Mouse (Mus musculus) brain, adult 2 months (tissue): ENCODE results near the gene Nrxn2.

Source experiments
- DNase-seq: peaks from one replicate; pipeline ENCODE4 v3.0.0; 2011; ENCODE audit warnings: low read depth, low spot score

Gene Nrxn2

GRCm38 (mm10) chr19:6449841-6450240, 31.3 kb downstream of the Nrxn2 start:
- no peak for DNase-seq

DNA sequence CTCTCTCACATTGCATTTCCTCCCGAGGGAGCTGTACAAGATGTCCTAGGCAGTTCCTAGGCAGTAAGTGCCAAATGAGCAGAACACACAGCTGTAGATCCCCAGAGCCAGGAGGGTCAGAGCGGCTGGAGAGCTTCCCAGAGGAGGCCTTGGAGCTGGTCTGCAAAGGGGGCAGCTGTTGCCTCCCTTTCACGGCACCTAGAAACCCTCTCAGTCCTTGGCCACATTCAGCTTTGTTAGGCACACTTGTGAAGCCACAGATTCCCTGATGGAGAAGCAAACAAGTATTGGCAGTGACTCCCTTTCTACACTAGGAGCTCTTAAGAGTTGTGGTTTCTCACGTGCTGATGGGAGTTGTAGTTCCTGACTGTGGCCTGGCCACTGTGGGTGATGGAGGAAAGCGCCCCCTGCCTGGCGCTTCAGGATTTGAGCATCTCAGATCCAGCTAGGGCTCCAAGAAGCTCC, 33.5 kb downstream of the Nrxn2 start:
- peak; percentile 97 for DNase-seq

- no peak for DNase-seq
Measured at GRCm38 (mm10) chr19:6452672-6453310, 34.3 kb downstream of the Nrxn2 start.

DNA sequence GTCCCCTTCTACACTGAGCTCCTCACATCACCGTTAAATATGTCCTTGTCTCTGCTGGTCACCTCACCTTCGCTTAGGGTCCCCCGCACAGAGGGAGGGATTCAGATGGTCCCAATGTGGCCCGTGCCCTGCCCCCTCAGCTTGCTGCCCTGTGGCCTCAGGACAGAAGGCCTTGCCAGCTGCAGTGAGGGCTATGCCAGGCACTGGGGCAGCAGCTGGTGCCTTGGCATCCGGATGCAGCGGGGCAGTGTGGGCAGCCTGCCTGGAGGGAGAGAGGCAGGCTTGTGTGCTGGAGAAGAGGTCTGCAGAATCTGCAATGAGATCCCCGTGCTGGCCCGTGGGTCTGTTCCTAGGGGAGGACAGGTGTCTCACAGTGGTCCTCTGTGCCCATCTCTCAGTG, 34.8 kb downstream of the Nrxn2 start:
- peak; percentile 93 for DNase-seq

GRCm38 (mm10) chr19:6454041-6454720, 35.6 kb downstream of the Nrxn2 start:
- DNase-seq, result no peak

- DNase-seq, result peak; percentile 92
Measured at GRCm38 (mm10) chr19:6459504-6459903, 41.0 kb downstream of the Nrxn2 start.

DNA sequence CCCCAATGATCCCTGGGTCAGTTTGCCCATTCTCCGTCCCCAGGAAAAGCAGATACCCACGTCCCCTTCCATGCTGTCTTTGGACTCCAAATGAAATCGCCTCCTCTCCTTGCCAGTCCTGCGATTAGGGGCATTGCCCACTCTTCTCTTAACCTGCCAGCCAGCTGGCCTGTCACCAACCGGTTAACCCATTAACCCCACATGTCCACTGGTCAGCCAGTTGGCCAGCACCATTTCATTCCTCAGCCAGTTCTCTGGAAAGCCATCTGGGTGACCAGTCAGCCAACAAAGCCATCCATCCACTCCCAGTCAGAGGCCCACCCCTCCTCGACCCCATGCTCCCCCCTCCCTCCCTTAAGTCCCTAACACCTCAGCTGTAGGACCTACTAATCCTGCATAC, 44.3 kb downstream of the Nrxn2 start:
- no peak for DNase-seq

- peak; percentile 91 for DNase-seq
Measured at GRCm38 (mm10) chr19:6464306-6465071, 46.0 kb downstream of the Nrxn2 start.

DNA sequence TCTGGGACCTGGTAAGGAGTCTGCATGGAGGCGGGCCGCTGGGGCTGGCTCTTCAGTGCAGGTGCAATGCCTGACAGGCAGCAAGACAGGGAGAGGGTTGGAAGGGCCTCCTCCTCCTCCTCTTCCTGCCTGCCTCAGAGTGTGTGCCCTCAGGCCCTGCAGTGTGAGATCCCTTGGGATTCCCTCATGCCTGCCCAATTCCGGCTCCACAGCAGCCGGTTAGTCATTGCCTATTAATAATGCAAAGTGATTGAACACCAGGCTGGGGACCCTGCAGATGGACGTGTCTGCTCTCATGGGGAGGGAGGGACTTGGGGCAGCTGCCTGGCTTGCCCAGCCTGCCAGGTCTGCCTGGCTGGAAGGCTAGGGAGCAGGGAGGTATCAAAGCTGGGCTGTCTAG, 46.6 kb downstream of the Nrxn2 start:
- no peak for DNase-seq

DNA sequence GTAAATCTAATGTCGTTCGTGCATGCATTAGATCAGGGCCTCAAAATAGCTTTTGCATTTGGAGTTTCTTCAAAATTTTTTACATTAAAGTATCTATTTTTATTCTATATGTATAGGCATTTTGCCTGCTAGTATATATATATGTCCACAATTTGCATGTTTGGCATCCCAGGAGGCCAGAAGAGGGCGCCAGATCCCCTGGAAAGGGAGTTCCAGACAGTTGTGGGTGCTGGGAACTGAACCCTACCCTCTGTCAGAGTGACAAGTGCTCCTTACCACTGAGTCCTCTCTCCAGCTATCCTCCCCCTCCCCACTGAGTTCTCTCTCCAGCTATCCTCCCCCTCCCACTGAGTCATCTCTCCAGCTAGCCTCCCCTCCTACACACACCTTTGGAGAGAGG, 48.4 kb downstream of the Nrxn2 start:
- no peak for DNase-seq

DNA sequence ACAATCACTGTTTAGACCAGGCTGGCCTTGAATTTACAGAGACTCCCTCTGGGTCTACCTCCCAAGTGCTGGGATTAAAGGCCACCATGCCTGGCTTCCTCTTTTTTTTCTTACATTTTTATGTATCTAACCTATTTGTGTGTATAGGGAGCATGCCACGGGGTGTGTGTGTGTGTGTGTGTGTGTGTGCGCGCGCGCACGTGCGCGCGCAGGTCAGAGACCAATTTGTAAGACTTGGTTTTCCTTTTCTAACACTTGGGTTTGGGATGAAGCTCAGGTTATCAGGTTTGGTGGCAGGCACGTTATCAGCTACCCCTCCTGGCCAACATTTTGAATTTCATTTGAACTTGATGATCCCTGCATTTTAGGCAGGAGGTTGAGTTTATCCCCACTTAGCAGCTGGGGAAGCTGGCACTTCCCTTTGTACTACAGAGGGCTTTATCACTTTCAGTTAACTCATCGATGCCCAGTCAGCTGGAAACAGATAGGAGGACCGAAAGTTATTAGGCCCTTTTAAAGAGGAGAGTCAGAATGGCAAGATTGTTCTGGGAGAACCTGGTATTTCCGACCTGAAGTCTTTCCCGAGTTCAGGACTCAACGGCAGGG, 48.9 kb downstream of the Nrxn2 start:
- no peak for DNase-seq

DNA sequence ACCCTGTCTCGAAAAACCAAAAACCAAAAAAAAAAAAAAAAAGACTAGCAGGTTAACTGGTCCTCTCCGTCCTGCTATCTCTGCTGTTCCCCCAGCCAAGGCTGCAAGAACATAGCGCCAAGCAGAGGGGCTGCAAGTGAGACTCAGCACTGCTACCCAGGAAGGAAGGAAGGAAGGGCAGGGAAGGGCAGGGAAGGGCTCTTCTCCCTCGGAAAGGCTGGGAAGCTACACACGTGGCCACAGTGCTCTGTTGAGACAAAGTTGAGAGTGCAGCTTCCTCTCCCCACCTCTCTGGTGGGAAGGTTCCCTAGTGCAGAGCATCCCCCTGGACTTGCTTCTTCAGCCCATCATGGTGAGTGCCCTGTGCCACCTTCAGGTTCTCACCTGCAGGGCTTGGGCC, 53.1 kb downstream of the Nrxn2 start:
- no peak for DNase-seq

DNA sequence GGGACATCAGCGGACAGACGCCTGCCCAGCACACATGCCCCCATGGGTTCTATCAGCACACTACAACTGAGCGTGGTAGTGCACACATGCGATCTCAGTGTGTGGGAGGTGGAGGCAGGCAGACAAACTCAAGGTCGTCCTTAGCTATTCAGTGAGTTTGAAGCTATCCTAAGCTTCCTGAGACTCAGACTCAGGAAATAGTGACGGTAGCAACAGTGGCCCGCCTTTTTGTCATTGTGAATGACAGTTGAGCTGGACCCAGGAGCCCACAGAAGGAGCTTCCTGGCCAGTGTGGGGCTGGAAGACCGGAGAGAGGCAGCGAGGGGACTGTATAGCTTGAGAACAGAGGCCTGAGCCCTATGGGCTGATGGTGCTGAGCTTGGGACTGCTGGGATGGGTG, 54.3 kb downstream of the Nrxn2 start:
- DNase-seq, result no peak

GRCm38 (mm10) chr19:6474706-6475105, 56.2 kb downstream of the Nrxn2 start:
- no peak for DNase-seq

GRCm38 (mm10) chr19:6475129-6475528, 56.6 kb downstream of the Nrxn2 start:
- DNase-seq, result peak; percentile 49

DNA sequence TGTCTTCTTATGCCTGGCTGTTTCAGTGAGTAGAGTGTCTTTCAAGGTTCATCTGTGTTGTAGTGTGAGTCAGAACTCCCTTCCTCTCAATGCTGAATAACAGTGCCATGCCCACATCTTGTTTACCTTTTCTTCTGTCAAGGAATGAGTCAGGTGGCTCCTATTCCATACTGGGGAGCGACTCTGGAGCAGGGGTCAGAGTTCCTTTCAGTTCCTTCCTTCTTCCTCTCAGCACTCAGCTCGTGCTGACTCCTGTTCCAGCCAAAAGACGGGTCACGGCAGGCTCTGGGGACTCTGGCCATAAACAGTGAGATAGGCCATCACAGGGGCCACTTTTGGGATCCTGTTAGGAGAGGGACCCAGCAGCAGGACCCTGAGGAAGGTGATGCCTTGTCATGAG, 58.5 kb downstream of the Nrxn2 start:
- no peak for DNase-seq

DNA sequence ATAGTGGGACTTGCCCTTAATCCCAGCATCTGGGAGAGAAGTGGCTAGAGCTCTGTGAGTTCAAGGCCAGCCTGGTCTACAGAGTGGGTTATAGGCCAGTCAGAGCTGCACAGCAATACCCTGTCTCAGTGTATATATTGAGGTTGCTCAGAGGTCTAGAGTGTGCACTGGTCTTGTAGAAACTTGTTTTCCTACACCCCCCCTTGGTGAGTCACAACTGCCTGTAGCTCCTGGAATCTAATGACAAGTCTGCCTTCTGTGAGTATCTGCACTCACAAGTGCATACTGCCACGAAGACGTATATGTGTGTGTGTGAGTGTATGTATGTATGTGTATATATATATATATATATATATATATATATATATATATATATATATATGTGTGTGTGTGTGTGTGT, 60.0 kb downstream of the Nrxn2 start:
- DNase-seq, result no peak

DNA sequence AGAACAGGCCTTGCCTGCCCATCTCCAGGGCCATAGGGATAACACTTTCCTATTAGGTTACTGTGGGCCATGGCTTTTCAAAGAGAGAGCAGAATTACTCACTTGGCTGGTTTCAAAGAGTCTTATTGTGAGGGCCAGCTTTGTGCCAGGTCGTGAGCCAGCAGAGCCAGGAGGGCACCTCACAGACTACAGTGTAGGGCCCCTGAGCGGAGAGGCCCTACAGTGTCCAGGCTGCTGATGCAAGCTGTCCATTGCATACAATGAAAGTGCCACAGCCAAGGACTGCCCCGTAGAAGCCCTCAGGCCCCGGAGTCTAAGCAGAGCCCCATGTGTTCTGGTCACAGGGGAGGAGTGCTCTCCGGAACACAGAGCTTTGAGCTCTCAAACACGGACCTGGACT, 64.4 kb downstream of the Nrxn2 start:
- DNase-seq, result peak; percentile 79

- DNase-seq, result no peak
Measured at GRCm38 (mm10) chr19:6485059-6485630, 66.6 kb downstream of the Nrxn2 start.

- DNase-seq, result peak; percentile 95
Measured at GRCm38 (mm10) chr19:6489030-6489429, 70.5 kb downstream of the Nrxn2 start.

DNA sequence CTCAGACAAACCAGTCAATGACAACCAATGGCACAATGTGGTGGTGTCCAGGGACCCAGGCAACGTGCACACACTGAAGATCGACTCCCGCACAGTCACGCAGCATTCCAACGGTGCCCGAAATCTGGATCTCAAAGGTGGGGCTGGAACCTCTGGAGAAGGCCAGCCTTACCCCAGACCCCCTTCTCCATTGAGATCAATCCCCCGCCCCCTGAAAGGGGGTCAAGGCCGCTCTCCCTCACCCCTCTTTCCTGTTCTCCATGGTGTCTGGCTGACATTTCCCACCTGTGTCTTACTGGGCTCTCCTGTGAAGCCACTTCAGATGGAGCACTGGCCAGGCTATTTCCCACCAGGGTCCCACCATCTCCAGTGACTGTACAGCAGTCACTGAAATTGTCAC, 73.0 kb downstream of the Nrxn2 start:
- DNase-seq, result no peak

GRCm38 (mm10) chr19:6492124-6492523, 73.6 kb downstream of the Nrxn2 start:
- peak; percentile 95 for DNase-seq
